Mouse (Mus musculus): ENCODE data around the gene Cd244a.

DNA sequence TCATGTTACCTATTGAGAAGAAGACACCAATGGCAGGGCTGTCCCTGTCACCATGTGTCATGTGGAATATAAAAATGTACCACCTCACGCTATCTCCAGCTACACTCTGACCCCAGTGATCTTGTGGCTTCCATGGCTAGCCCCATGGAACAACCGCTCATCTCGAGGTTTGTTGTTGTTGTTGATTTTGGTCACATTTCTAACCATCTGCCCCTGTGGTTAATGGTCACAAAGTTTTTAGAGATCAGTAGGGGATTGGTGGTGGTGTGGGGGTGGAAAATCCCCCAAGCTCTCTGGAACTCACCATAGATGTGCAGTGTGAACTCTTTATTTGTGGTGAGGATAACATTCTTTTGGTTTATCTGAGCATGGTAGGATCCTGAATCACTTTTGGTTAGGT is 45.7 kb downstream of the Cd244a start:
- TF ChIP-seq POLR2A (IDR thresholded peaks at IDR 0.05; ENCODE audit: control insufficient read depth, extremely low read depth, insufficient read depth, low read length, poor library complexity) (no peak), CTCF (IDR thresholded peaks at IDR 0.05; ENCODE audit: borderline replicate concordance, control insufficient read depth, extremely low read depth, insufficient read depth, low read length, poor library complexity) (no peak)
